Mouse (Mus musculus): ENCODE results near the gene Kif11. TPM values are rescaled to one million over a fixed set of nuclear protein-coding genes. Genes with fewer than 3 reads are reported as not detected.

The Kif11 gene
- polyA plus RNA-seq, 1 experiment from 2014 or later, result 9.3 TPM

DNA sequence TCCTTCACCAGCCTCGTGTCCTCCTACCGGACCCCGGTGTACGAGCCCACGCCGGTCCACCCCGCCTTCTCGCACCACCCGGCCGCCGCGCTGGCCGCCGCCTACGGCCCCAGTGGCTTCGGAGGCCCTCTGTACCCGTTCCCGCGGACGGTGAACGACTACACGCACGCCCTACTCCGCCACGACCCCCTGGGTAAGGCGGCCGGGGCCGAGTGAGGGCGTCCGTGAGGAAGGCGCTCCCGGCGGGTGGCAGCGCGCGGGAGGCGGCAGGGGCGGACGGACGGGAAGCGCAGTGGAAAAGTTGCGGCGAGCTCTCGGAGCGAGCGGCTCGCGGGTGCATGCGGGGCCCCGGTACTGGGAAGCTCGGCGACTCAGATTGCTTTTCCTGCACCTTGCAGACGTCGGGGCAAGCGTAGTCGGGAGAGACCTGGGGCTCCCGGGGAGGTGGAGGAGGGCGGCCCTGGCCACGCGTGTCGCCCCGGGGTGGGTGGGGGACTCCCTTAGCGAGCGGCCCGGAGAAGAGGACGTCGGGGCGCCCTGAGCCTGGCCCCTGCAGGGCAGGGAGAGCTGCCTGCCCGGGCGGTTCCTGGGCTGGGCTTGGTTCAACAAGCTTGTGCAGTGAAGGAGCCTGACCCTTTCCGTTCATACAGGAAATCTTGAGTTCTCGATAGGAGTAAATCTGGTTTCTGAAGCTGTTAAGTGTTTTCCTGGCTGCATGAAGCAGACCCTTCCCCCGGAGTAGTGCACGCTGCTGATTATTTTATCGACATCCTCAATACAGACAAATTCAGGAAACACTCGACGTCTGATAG is 59.0 kb downstream of the Kif11 start:
- Histone ChIP-seq H3K27me3 (replicated peaks; ENCODE audit: control insufficient read depth, insufficient read depth, low read length) (peaks cover 56% of the 10 kb centered on the region), H3K9ac (ENCODE audit: low read depth, low read length) (peak overlapping the region; percentile 28; the same call in 1 of the 2 replicates), H3K4me1 (ENCODE audit: control insufficient read depth, insufficient read depth, low read depth, low read length) (peaks cover 11% of the 10 kb centered on the region), H3K4me3 (ENCODE audit: low read length) (peak overlapping the region; percentile 43), H3K9me3 (ENCODE audit: control insufficient read depth, low read length) (0 out of 2 replicates have a peak, but pooled peaks cover 2% of the 10 kb centered on the region), H3K27ac (ENCODE audit: low read depth, low read length) (peak overlapping the region; percentile 13; the same call in 1 of the 2 replicates), H3K36me3 (ENCODE audit: control insufficient read depth, insufficient read depth, low read length) (no peaks in the 10 kb centered on the region), H3K4me2 (ENCODE audit: low read length) (peak overlapping the region; percentile 57)
- no peak; the same call in 1 of the 2 replicates for ATAC-seq
- WGBS, result 1% methylated on average over 75 of the region's 77 CpGs

DNA sequence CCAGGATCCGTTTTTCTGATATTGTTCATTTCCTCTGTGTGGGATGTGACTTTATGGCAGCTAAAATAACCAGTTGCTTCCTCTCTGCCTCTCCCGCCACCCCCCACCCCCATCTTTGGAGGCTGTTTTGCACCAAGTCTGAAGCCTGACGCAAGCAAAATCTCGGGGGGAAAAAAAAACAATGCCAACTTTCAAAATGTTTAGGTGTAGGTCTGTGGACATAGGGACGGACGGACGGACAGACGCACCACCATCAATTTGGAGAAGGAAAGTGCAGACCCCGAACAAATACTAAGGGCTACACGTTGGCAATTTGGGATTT is 59.6 kb downstream of the Kif11 start:
- Histone ChIP-seq H3K4me2 (ENCODE audit: low read length) (no peak overlapping the region), H3K27me3 (replicated peaks; ENCODE audit: control insufficient read depth, insufficient read depth, low read length) (peaks cover 53% of the 10 kb centered on the region), H3K9me3 (ENCODE audit: control insufficient read depth, low read length) (0 out of 2 replicates have a peak, but pooled peaks cover 2% of the 10 kb centered on the region), H3K4me3 (ENCODE audit: low read length) (no peak overlapping the region), H3K27ac (ENCODE audit: low read depth, low read length) (no peak overlapping the region), H3K9ac (ENCODE audit: low read depth, low read length) (no peak overlapping the region), H3K36me3 (ENCODE audit: control insufficient read depth, insufficient read depth, low read length) (no peaks in the 10 kb centered on the region), H3K4me1 (ENCODE audit: control insufficient read depth, insufficient read depth, low read depth, low read length) (peaks cover 11% of the 10 kb centered on the region)
- ATAC-seq, result no peak
- 4% methylated on average over 10 of the region's 10 CpGs for WGBS

DNA sequence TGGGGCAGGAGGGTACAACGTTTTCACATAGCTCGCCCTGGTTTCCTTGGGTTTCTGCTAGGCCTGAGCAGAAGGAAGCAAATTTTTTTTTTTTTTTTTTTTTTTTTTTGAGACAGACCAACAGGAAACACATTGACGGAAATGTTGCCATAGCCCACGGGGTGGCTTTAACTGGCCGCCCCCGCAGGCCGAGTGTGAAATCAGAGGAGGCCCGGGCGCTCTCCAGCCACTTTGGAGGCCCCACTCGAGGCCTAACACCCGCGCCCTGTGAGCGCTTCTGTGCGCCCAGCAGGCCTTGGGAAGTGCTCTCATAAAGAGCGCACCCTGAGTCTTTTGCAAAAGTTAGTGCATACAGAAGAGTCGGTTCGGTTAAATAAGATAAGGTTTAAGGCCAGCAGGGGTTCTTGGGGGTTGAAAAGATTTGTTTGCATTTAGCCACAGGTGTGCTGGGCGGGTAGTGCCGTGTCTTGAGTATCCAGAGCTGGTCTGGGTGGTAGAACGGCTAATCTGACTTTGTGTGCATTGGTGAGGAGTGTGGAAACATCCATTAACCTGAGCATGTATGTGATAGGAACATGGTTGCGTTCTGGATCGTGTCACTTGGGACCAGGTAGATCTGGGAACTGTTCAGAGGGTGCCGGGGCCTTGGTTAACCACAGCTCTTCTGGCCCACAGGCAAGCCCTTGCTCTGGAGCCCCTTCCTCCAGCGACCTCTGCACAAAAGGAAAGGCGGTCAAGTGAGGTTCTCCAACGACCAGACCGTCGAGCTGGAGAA is 60.5 kb downstream of the Kif11 start:
- Histone ChIP-seq H3K4me3 (ENCODE audit: low read length) (no peak overlapping the region), H3K4me2 (ENCODE audit: low read length) (no peak overlapping the region), H3K4me1 (ENCODE audit: control insufficient read depth, insufficient read depth, low read depth, low read length) (peaks cover 11% of the 10 kb centered on the region), H3K9me3 (ENCODE audit: control insufficient read depth, low read length) (0 out of 2 replicates have a peak, but pooled peaks cover 2% of the 10 kb centered on the region), H3K27ac (ENCODE audit: low read depth, low read length) (no peak overlapping the region), H3K36me3 (ENCODE audit: control insufficient read depth, insufficient read depth, low read length) (no peaks in the 10 kb centered on the region), H3K9ac (ENCODE audit: low read depth, low read length) (no peak overlapping the region), H3K27me3 (replicated peaks; ENCODE audit: control insufficient read depth, insufficient read depth, low read length) (peaks cover 53% of the 10 kb centered on the region)
- WGBS, result 4% methylated on average over 28 of the region's 28 CpGs
- no peak for ATAC-seq

DNA sequence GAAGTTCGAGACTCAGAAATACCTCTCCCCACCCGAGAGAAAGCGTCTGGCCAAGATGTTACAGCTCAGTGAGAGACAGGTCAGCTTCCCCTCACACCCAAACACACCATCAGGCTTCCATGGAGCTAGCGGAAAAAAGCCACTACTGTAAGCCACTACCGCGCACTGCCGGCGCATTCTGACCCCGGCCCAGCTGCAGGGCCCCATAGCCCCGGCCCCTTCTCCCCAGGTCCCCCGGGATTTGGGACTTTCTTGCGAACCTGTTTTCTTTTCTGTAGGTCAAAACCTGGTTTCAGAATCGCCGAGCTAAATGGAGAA is 61.0 kb downstream of the Kif11 start:
- Histone ChIP-seq H3K27ac (ENCODE audit: low read depth, low read length) (no peak overlapping the region), H3K36me3 (ENCODE audit: control insufficient read depth, insufficient read depth, low read length) (no peaks in the 10 kb centered on the region), H3K9me3 (ENCODE audit: control insufficient read depth, low read length) (no peaks in the 10 kb centered on the region), H3K4me2 (ENCODE audit: low read length) (no peak overlapping the region), H3K4me3 (ENCODE audit: low read length) (no peak overlapping the region), H3K9ac (ENCODE audit: low read depth, low read length) (no peak overlapping the region), H3K4me1 (ENCODE audit: control insufficient read depth, insufficient read depth, low read depth, low read length) (peaks cover 11% of the 10 kb centered on the region), H3K27me3 (replicated peaks; ENCODE audit: control insufficient read depth, insufficient read depth, low read length) (peaks cover 49% of the 10 kb centered on the region)
- no peak for ATAC-seq
- WGBS, result 9% methylated on average over 14 of the region's 14 CpGs

DNA sequence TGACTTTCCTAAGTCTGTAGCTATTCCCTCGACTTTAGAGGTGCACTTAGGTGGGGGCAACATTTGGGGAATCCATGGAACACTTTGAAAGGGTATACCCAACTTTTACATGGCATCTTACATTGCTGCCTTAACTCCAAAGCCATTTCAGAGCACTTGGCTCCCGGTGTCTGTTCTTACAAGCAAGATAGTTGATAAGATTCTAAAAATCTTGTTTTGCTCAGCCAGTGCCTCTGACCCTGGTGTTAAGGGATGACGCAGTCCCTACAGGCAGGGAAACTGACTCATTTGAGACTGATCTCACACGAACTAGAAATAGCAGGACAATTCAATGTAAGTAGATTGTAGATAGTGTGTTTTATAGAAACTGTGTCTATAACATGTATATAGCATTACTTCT is 64.0 kb downstream of the Kif11 start:
- no peak overlapping the region for H3K4me3 ChIP-seq (ENCODE audit: low read length)
- 84% methylated on average over 4 of the region's 4 CpGs for WGBS
- H3K4me1 ChIP-seq (ENCODE audit: control insufficient read depth, insufficient read depth, low read depth, low read length), result no peaks in the 10 kb centered on the region
- no peaks in the 10 kb centered on the region for H3K9me3 ChIP-seq (ENCODE audit: control insufficient read depth, low read length)
- ATAC-seq, result no peak
- H3K36me3 ChIP-seq (ENCODE audit: control insufficient read depth, insufficient read depth, low read length), result no peaks in the 10 kb centered on the region
- no peak overlapping the region for H3K27ac ChIP-seq (ENCODE audit: low read depth, low read length)
- no peak overlapping the region for H3K9ac ChIP-seq (ENCODE audit: low read depth, low read length)
- H3K4me2 ChIP-seq (ENCODE audit: low read length), result no peak overlapping the region
- H3K27me3 ChIP-seq (replicated peaks; ENCODE audit: control insufficient read depth, insufficient read depth, low read length), result peaks cover 28% of the 10 kb centered on the region

DNA sequence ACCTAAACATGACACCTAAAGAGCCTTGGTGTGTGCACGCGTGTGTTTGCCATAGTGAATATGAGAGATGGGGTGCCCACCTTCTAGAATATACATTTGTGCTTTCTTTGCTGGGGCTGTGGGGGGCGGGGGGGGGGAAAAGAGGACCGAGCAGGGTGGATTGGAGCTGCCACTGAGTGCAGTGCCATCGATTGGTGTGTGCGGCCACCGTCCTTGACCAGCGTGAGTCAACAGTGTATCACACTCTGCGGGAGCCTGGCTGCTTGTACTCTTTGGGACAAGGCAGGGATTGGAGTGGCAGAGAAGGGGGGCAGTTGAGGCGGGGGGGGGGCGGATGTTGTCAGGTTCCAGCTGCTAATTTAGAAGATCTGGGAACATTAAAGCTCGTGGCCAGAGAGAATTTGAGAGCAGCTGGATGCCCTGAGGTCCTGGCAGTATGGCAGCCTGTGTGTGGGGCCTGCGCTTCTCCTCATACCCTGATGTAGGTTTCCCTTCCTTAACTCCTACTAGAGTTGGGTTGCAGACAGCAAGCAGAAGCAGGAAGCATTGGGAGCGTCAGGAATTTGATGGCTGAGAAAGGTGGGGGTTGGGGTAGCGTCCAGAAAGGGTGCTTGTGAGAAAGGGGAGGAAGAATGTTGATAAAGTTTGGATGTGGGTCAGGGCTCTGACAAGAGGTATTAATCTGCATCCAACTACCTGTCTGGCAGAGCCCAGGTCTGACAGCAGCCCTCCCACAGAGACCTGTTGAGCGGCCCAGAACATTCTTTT is 64.7 kb downstream of the Kif11 start:
- Histone ChIP-seq H3K4me3 (ENCODE audit: low read length) (no peak overlapping the region), H3K27me3 (replicated peaks; ENCODE audit: control insufficient read depth, insufficient read depth, low read length) (peaks cover 28% of the 10 kb centered on the region), H3K4me1 (ENCODE audit: control insufficient read depth, insufficient read depth, low read depth, low read length) (no peaks in the 10 kb centered on the region), H3K9ac (ENCODE audit: low read depth, low read length) (no peak overlapping the region), H3K36me3 (ENCODE audit: control insufficient read depth, insufficient read depth, low read length) (no peaks in the 10 kb centered on the region), H3K9me3 (ENCODE audit: control insufficient read depth, low read length) (no peaks in the 10 kb centered on the region), H3K27ac (ENCODE audit: low read depth, low read length) (no peak overlapping the region), H3K4me2 (ENCODE audit: low read length) (no peak overlapping the region)
- 67% methylated on average over 16 of the region's 16 CpGs for WGBS
- ATAC-seq, result no peak

DNA sequence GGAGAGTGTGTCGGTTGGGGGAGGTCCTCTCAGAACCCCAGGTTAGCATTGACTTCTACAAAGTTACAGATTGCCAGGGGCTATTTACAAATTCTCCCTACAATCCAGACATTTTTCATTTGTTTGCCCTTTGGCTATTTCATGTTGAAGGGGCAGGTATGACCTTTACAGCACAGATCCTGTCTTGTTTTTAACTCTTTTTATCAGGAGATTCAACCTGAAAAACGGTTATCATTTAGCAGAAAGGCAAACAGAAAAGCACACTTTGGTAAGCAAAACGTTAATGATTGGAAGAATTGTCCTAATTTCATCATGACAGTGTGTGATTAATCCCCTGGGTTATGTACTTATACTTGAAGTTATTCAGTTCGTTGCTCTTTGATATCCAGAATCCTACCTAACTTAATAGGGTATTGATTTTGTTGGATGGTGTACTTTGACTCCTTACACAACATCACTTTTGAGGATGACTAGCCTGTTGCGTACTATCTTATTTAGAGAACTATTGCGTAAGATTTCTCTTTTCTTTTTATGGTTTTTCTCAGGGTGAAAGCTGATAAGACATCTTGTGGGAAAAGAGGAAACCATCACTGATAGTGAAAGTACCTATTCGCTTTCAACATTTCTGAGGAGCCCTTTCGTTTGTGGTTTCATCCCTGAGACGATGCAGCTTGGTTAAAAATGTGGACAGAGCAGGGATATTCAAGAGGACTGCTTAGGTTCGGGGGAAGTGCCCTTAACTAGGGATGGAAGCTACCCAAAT is 66.5 kb downstream of the Kif11 start:
- Histone ChIP-seq H3K9ac (ENCODE audit: low read depth, low read length) (no peak overlapping the region), H3K9me3 (ENCODE audit: control insufficient read depth, low read length) (no peaks in the 10 kb centered on the region), H3K4me3 (ENCODE audit: low read length) (no peak overlapping the region), H3K27ac (ENCODE audit: low read depth, low read length) (no peak overlapping the region), H3K4me1 (ENCODE audit: control insufficient read depth, insufficient read depth, low read depth, low read length) (no peaks in the 10 kb centered on the region), H3K36me3 (ENCODE audit: control insufficient read depth, insufficient read depth, low read length) (no peaks in the 10 kb centered on the region), H3K4me2 (ENCODE audit: low read length) (no peak overlapping the region), H3K27me3 (replicated peaks; ENCODE audit: control insufficient read depth, insufficient read depth, low read length) (peaks cover 18% of the 10 kb centered on the region)
- WGBS, result 82% methylated on average over 10 of the region's 10 CpGs
- ATAC-seq, result no peak

DNA sequence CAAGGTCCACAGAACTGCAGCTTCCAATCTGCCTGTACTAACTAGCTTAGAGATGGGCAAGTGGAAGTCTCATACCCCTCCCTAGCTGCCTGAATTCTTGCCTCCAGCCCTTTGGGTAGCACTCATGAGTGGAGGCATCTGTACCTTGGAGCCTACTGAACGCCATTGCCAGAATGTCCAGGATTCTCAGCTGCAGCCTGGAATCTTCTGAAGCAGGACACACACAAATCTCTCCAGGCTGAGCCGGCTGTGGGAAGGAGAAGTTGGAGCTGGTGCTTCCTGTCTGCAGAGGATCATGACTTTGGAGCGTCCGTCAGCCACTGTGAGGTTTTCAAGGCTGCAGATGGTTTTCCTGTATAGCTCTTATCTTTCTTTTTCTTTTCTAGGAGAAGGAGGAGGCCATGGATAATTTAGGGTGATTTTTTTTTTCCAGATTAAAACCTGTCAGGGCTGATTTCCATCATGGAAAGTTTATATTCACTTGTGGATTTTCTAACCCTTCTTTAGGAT is 67.5 kb downstream of the Kif11 start:
- Histone ChIP-seq H3K36me3 (ENCODE audit: control insufficient read depth, insufficient read depth, low read length) (no peaks in the 10 kb centered on the region), H3K27ac (ENCODE audit: low read depth, low read length) (no peak overlapping the region), H3K9ac (ENCODE audit: low read depth, low read length) (no peak overlapping the region), H3K4me2 (ENCODE audit: low read length) (no peak overlapping the region), H3K4me1 (ENCODE audit: control insufficient read depth, insufficient read depth, low read depth, low read length) (no peaks in the 10 kb centered on the region), H3K27me3 (replicated peaks; ENCODE audit: control insufficient read depth, insufficient read depth, low read length) (peaks cover 12% of the 10 kb centered on the region), H3K4me3 (ENCODE audit: low read length) (no peak overlapping the region), H3K9me3 (ENCODE audit: control insufficient read depth, low read length) (no peaks in the 10 kb centered on the region)
- WGBS, result 80% methylated on average over 4 of the region's 4 CpGs
- no peak for ATAC-seq

Data from hindbrain, embryonic 16.5 days (tissue).